Mouse (Mus musculus) kidney, embryonic 15.5 days (tissue): Measurements from ENCODE around the gene Pdcd1lg2. TPM values are rescaled to one million over a fixed set of nuclear protein-coding genes. Genes with fewer than 3 reads are reported as not detected.

Source experiments
- ATAC-seq: fragments of 200-750 bp; cut with Nextera tagmentation; replicated peaks from 2 replicates; pipeline ENCODE4 v1.8.0; 2017; ENCODE audit warnings: moderate TSS enrichment; ENCODE audit not compliant: low FRiP score
- H3K27ac ChIP-seq: fragments of 300-500 bp; sonication (generic); 2 replicates; pipeline ENCODE4 v1.5.1; 2015; ENCODE audit warnings: mild to moderate bottlenecking, inconsistent platforms
- H3K27me3 ChIP-seq: fragments of 300-500 bp; sonication (generic); 2 replicates; pipeline ENCODE4 v1.6.1; 2015; ENCODE audit warnings: inconsistent platforms
- H3K36me3 ChIP-seq: fragments of 300-500 bp; sonication (generic); 2 replicates; pipeline ENCODE4 v1.6.1; 2015; ENCODE audit warnings: inconsistent platforms
- H3K4me1 ChIP-seq: fragments of 300-500 bp; sonication (generic); 2 replicates; pipeline ENCODE4 v1.6.1; 2015; ENCODE audit warnings: inconsistent platforms
- H3K4me2 ChIP-seq: fragments of 300-500 bp; sonication (generic); 2 replicates; pipeline ENCODE4 v1.6.1; 2015; ENCODE audit warnings: moderate library complexity, mild to moderate bottlenecking, inconsistent platforms
- H3K4me3 ChIP-seq: fragments of 300-500 bp; sonication (generic); replicated peaks from 2 replicates; pipeline ENCODE4 v1.5.1; 2015; ENCODE audit warnings: mild to moderate bottlenecking, inconsistent platforms
- H3K9ac ChIP-seq: fragments of 300-500 bp; sonication (generic); 2 replicates; pipeline ENCODE4 v1.6.1; 2015; ENCODE audit warnings: mild to moderate bottlenecking, inconsistent platforms
- H3K9me3 ChIP-seq: fragments of 300-500 bp; sonication (generic); replicated peaks from 2 replicates; pipeline ENCODE4 v1.6.1; 2016; ENCODE audit warnings: inconsistent platforms
- WGBS: fragments of 180-500 bp; shearing (Covaris S2); methylation state at CpG from one replicate; pipeline ENCODE4 v1.1.7; 2015; ENCODE audit warnings: mixed read lengths; 5-methylcytosine and 5-hydroxymethylcytosine counted together
- polyA plus RNA-seq: library from polyadenylated mRNA; unstranded; fragments of >200 nt; fragmentation: Nextera tagmentation; extraction: Ambion mirVana; gene quantifications from 2 replicates; pipeline ENCODE4 v1.2.1, GENCODE M21; 2015

The Pdcd1lg2 gene
- polyA plus RNA-seq, 1 experiment from 2014 or later, result not detected

- H3K36me3 ChIP-seq, result no peaks in the 10 kb centered on the region
- H3K4me2 ChIP-seq, result no peak overlapping the region
- H3K4me1 ChIP-seq, result peaks cover 7% of the 10 kb centered on the region; the same call in 1 of the 2 replicates
- H3K27me3 ChIP-seq, result no peaks in the 10 kb centered on the region
- no peak overlapping the region for H3K9ac ChIP-seq
- H3K4me3 ChIP-seq, result no peak overlapping the region
- H3K9me3 ChIP-seq, result no peaks in the 10 kb centered on the region
- 90% methylated on average over 7 of the region's 7 CpGs for WGBS
- no peak overlapping the region for H3K27ac ChIP-seq
- ATAC-seq, result no peak
Measured at GRCm38 (mm10) chr19:29370545-29371283, 40.0 kb upstream of the Pdcd1lg2 start.

- Histone ChIP-seq H3K4me3 (no peak overlapping the region), H3K9ac (no peak overlapping the region), H3K36me3 (no peaks in the 10 kb centered on the region), H3K9me3 (no peaks in the 10 kb centered on the region), H3K4me1 (peaks cover 7% of the 10 kb centered on the region; the same call in 1 of the 2 replicates), H3K27ac (no peak overlapping the region), H3K4me2 (no peak overlapping the region), H3K27me3 (no peaks in the 10 kb centered on the region)
- ATAC-seq, result no peak
- WGBS, result 79% methylated on average over 18 of the region's 18 CpGs
Measured at GRCm38 (mm10) chr19:29371284-29372081, 39.2 kb upstream of the Pdcd1lg2 start.

DNA sequence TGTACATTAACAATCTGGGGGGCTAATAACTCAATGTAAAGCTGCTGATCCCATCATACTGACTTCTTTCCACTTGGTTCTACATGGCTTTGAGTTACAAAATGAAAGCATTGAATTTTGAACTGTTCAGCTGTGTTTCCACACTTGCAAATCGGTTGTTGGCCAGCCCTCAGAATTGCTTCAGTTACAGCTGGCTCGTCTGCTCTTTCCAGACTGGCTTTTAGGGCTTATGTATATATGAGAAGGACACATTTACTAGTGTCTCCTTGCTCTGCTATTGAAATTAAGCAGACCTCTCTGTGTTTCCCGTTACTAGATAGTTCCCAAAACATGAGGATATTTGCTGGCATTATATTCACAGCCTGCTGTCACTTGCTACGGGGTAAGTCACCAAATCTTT lies 38.6 kb upstream of the Pdcd1lg2 start:
- Histone ChIP-seq H3K27me3 (no peaks in the 10 kb centered on the region), H3K4me2 (no peak overlapping the region)

DNA sequence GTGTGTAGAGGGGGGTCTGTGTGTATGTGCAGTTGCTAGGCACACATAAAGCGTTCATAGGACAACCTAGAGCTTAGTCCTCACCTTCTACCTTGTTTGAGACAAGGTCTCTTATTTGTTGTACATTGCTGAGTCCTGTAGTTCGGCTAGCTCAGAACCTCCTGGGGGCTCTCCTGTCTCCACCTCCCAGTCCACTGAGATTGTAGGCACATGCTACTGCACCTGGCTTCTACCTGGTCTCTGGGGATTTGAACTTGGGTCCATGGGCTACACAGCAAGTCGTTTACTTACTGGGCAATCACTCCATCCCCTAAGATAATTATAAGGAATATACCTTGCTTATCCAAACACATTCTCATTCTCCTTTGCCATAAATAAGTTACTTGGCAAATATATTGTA lies 38.1 kb upstream of the Pdcd1lg2 start:
- H3K36me3 ChIP-seq, result no peaks in the 10 kb centered on the region
- no peaks in the 10 kb centered on the region for H3K27me3 ChIP-seq
- peaks cover under 1% of the 10 kb centered on the region; the same call in 1 of the 2 replicates for H3K4me1 ChIP-seq
- 77% methylated on average over 3 of the region's 3 CpGs for WGBS
- H3K4me2 ChIP-seq, result no peak overlapping the region
- no peak overlapping the region for H3K9ac ChIP-seq
- H3K4me3 ChIP-seq, result no peak overlapping the region
- H3K27ac ChIP-seq, result no peak overlapping the region
- ATAC-seq, result no peak
- no peaks in the 10 kb centered on the region for H3K9me3 ChIP-seq

More for the DNA sequence above, 38.6 kb upstream of the Pdcd1lg2 start:
- Histone ChIP-seq H3K9ac (no peak overlapping the region), H3K4me3 (no peak overlapping the region), H3K36me3 (no peaks in the 10 kb centered on the region), H3K4me1 (peaks cover 4% of the 10 kb centered on the region; the same call in 1 of the 2 replicates), H3K27ac (no peak overlapping the region), H3K9me3 (no peaks in the 10 kb centered on the region)
- 65% methylated on average over 4 of the region's 4 CpGs for WGBS
- ATAC-seq, result no peak

GRCm38 (mm10) chr19:29373438-29373837 lies 37.3 kb upstream of the Pdcd1lg2 start:
- Histone ChIP-seq H3K27ac (no peak overlapping the region), H3K4me3 (peak overlapping the region; percentile 10; the same call in 1 of the 2 replicates), H3K9ac (no peak overlapping the region), H3K4me1 (no peaks in the 10 kb centered on the region), H3K4me2 (peak overlapping the region; percentile 49), H3K27me3 (no peaks in the 10 kb centered on the region), H3K9me3 (no peaks in the 10 kb centered on the region), H3K36me3 (no peaks in the 10 kb centered on the region)
- 35% methylated on average over 11 of the region's 11 CpGs for WGBS
- no peak for ATAC-seq

GRCm38 (mm10) chr19:29374947-29375346 lies 35.8 kb upstream of the Pdcd1lg2 start:
- H3K4me1 ChIP-seq, result no peaks in the 10 kb centered on the region
- no peak for ATAC-seq
- no peak overlapping the region for H3K27ac ChIP-seq
- WGBS, result 87% methylated on average over 9 of the region's 9 CpGs
- H3K9ac ChIP-seq, result no peak overlapping the region
- no peaks in the 10 kb centered on the region for H3K9me3 ChIP-seq
- H3K4me3 ChIP-seq, result no peak overlapping the region
- no peaks in the 10 kb centered on the region for H3K27me3 ChIP-seq
- H3K4me2 ChIP-seq, result no peak overlapping the region
- H3K36me3 ChIP-seq, result no peaks in the 10 kb centered on the region

DNA sequence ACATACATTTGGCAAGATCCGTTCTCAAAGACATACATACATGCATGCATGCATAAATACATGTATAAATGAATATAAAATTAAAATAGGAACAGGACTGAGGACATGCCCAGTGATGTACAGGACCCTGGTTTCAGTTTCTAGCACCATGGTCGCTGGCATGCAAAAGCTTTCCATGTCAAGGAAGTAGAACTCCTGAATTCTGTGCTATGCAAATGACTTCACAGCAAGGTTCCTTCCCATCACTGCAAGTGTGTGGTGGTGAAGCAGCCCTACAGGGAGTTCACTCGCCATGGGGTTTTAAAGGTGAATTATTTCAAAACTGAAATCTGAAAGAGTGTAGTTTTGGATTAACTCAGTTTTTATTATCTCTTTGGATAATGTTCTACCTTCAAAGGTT lies 34.3 kb upstream of the Pdcd1lg2 start:
- Histone ChIP-seq H3K4me1 (no peaks in the 10 kb centered on the region), H3K4me3 (no peak overlapping the region), H3K27ac (no peak overlapping the region), H3K36me3 (no peaks in the 10 kb centered on the region), H3K4me2 (no peak overlapping the region), H3K27me3 (no peaks in the 10 kb centered on the region), H3K9me3 (no peaks in the 10 kb centered on the region), H3K9ac (no peak overlapping the region)
- WGBS, result 77% methylated on average over 3 of the region's 3 CpGs
- ATAC-seq, result no peak

DNA sequence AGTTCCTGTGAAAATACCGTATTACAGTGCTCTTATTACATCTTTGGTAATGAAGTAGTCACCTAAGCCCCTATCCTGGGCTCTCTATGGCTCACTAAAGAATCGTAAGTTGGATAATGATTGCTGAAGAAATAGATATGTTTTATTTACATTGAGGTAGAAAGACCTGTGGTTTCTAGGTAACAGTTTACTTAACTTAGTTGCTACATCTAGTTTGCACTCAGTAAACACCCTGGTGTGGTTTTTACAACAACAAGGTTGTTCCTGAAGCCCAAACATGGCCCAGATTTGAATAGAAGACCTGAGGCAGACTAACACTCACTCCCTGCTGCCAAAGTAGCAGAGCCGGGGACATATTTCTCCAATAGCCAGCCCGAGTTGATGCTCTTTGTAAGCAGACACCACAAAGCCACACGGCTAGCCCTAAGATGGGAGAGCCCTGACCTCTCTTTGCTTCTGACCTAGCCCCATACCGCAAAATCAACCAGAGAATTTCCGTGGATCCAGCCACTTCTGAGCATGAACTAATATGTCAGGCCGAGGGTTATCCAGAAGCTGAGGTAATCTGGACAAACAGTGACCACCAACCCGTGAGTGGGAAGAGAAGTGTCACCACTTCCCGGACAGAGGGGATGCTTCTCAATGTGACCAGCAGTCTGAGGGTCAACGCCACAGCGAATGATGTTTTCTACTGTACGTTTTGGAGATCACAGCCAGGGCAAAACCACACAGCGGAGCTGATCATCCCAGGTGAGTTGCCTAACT lies 30.7 kb upstream of the Pdcd1lg2 start:
- no peak overlapping the region for H3K27ac ChIP-seq
- no peaks in the 10 kb centered on the region for H3K9me3 ChIP-seq
- no peak overlapping the region for H3K4me3 ChIP-seq
- no peaks in the 10 kb centered on the region for H3K27me3 ChIP-seq
- 80% methylated on average over 14 of the region's 14 CpGs for WGBS
- H3K4me1 ChIP-seq, result no peaks in the 10 kb centered on the region
- H3K36me3 ChIP-seq, result no peaks in the 10 kb centered on the region
- no peak for ATAC-seq
- no peak overlapping the region for H3K4me2 ChIP-seq
- H3K9ac ChIP-seq, result no peak overlapping the region

- WGBS, result 88% methylated on average over 5 of the region's 5 CpGs
Measured at GRCm38 (mm10) chr19:29383368-29383767, 27.4 kb upstream of the Pdcd1lg2 start.

GRCm38 (mm10) chr19:29384412-29384811 lies 26.3 kb upstream of the Pdcd1lg2 start:
- no peak overlapping the region for H3K9ac ChIP-seq
- no peak overlapping the region for H3K27ac ChIP-seq
- no peak overlapping the region for H3K4me3 ChIP-seq
- H3K4me2 ChIP-seq, result no peak overlapping the region
- H3K27me3 ChIP-seq, result no peaks in the 10 kb centered on the region
- no peak for ATAC-seq
- H3K9me3 ChIP-seq, result no peaks in the 10 kb centered on the region
- no peaks in the 10 kb centered on the region for H3K4me1 ChIP-seq
- H3K36me3 ChIP-seq, result no peaks in the 10 kb centered on the region
- WGBS, result 88% methylated on average over 9 of the region's 9 CpGs

More at GRCm38 (mm10) chr19:29383368-29383767, 27.4 kb upstream of the Pdcd1lg2 start:
- Histone ChIP-seq H3K4me1 (no peaks in the 10 kb centered on the region), H3K27me3 (no peaks in the 10 kb centered on the region), H3K36me3 (no peaks in the 10 kb centered on the region), H3K9me3 (no peaks in the 10 kb centered on the region), H3K4me3 (no peak overlapping the region), H3K9ac (no peak overlapping the region), H3K27ac (no peak overlapping the region), H3K4me2 (no peak overlapping the region)
- no peak for ATAC-seq

- Histone ChIP-seq H3K27ac (no peak overlapping the region), H3K9ac (no peak overlapping the region), H3K9me3 (no peaks in the 10 kb centered on the region), H3K4me2 (no peak overlapping the region), H3K4me3 (no peak overlapping the region), H3K36me3 (no peaks in the 10 kb centered on the region), H3K27me3 (no peaks in the 10 kb centered on the region), H3K4me1 (no peaks in the 10 kb centered on the region)
- ATAC-seq, result no peak
- WGBS, result 89% methylated on average over 6 of the region's 6 CpGs
Measured at GRCm38 (mm10) chr19:29384994-29385393, 25.7 kb upstream of the Pdcd1lg2 start.

DNA sequence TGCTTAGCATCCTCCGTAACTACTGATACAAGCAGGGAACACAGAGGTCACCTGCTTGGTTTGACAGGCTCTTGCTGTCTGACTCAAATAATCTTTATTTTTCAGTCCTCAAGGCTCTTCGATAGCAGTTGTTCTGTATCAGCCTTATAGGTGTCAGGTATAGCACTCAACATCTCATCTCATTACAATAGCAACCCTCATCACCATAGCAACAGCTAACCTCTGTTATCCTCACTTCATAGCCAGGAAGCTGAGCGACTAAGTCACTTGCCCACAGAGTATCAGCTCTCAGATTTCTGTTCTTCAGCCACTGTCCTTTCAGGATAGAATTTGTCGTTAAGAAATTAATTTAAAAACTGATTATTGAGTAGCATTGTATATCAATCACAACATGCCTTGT lies 24.9 kb upstream of the Pdcd1lg2 start:
- Histone ChIP-seq H3K4me3 (no peak overlapping the region), H3K36me3 (no peaks in the 10 kb centered on the region), H3K9ac (no peak overlapping the region), H3K27me3 (no peaks in the 10 kb centered on the region), H3K4me2 (no peak overlapping the region), H3K27ac (no peak overlapping the region), H3K4me1 (no peaks in the 10 kb centered on the region), H3K9me3 (no peaks in the 10 kb centered on the region)
- ATAC-seq, result no peak
- WGBS, result 81% methylated on average over 4 of the region's 4 CpGs
